Mouse (Mus musculus) heart, adult 18-20 months (tissue): ENCODE results near the gene Bcar3. TPM values are rescaled to one million over a fixed set of nuclear protein-coding genes. Genes with fewer than 3 reads are reported as not detected.

ENCODE experiments used
- DNase-seq, 2 experiments: peaks; one replicate each; pipeline ENCODE4 v3.0.0; 2021 to 2022; ENCODE audit warnings: mixed read lengths in 1 of 2
- total RNA-seq, 2 experiments: library from RNA; stranded (reverse); gene quantifications; 2 replicates each; pipeline ENCODE4 v1.2.3; 2021

Gene Bcar3
- total RNA-seq, 2 experiments from 2014 or later = 7.0 to 9.5 TPM

DNA sequence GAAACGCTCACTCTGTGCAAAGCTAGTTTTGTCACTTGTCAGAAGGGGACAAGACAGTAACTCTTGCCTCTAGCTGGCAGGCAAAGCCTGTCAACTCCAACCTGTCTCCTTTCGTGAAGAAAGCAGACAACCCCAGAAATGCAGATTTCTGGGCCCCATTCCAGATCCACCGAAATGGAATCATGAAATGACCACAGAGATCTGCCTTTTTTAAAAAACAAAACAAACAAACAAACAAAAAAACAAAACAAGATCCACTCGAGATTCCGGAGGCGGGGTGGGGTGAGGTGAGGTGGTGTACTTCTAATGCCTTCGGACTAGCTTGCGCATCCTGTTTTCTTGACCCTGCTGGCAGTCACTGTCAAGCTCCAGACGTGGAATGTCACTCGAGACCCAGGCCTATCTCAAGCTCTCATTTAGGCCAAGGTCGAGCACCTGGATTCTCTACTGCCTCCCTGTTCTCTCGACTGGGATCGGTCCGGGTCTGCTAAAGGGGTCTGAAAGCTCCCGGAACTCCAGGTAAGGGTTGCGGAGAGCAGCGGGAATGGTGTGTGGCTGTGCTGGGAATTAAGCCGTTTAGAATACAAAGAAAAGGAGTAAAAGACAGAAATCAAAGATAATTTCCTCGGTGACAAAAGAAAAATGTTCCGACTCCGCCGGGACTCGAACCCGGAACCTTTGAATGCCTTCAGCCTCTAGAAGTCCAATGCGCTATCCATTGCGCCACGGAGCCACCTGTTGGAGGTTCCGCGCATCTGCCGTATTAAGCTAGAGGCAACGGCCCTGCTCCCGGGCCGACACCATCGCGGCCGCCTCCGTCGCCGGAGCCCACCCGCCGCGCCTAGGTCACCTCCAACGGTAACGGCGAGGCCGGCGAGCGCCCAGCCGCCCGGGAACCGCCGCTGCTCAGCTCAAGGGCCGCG lies 1.4 kb upstream of the Bcar3 start:
- DNase-seq = peak; percentile 94 to 99

DNA sequence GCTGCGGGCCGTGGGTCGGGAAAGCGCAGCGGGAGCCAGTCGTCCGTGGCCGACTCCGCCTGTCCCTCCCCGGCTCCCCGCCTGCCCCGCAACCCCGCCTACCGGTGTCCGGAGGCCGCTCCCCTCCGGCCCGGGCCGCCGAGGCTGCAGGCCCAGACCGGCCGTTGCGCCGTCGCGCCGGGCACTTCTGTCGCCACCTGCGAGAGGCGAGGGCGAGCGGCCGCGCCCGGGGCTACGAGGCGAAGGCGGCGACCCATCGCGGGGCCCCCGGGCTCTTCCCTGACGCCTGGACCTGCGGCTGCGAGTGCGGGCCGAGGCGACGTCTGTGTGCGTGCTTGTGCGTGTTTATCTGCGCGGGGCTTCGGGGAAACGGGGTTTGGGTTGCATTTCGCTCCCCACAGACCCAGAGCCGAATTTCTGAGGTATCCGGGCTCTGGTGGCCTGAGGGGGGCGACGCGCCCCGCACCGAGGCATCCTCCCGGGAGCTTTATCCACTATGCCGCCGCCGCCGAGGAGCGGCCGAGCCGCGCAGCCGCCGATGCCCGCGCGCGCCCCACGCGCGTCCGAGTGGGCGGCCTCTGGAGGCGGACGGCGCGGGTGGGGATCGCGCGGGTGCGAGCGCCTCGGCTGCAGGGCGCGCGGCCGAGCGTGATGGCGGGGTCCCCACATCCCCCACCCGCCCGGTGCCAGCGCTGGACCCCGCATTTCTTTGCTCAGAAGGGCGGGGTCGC lies 548 bp upstream of the Bcar3 start:
- DNase-seq = peak in 1 of 2 experiments; percentile 92

DNA sequence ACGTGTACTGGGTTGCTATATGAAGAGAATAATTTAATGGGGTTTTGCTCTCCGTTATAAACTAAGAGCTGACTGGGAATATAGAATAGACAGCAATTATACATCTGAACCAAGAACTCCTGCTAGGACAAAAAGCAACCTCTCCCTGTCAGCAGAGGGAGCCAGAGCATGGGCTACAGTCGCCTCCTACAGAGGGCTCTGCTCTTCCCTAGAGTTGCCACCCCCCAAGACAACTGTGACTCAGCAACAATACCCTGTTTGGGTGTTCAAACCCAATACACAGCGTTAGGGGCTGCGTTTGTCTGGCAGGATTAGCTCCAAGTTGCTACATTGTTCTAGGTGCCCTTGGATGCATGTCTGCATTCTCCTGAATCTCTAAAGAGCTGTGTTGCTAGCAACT lies 1.6 kb downstream of the Bcar3 start:
- DNase-seq = peak; percentile 64

DNA sequence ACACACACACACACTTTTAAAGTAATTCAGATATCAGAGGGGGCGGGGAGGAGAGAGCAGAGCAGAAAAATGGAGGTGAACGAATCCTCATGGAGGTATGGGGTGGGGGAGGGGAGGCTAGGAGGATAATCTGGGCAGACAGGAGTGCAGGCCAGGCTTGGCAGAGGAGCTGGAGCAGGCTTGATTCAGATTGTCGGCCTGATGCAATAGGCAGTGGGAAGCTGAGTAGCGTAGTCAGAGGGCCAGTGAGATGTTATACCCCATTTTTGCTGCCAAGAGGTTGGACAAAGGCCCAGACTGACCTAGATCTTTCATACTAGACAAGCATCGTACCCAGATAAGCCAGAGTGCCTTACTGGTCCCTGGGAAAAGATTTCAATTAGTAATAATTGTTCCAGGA lies 3.0 kb downstream of the Bcar3 start:
- DNase-seq = peak; percentile 28 to 43

- DNase-seq = peak; percentile 42 to 73
These were observed 7.3 kb downstream of the Bcar3 start for GRCm38 (mm10) chr3:122300983-122301919.

DNA sequence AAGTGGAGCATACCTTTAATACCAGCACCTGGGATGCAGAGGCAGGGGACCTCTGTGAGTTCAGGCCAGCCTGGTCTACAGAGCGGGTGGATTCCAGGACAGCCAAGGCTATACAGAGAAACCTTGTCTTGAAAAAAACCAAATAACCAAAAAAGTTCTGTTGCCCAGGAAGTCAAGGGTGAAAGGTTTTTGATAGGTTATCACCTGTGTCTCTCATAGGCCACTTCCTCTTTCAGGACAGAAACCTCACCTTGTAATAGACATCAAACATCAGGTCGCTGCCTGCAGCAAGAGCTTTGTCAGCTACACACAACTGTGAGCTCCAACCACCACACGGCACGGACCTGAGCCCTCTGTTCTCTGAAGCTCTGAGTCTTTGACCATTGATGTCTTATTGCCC lies 10.6 kb downstream of the Bcar3 start:
- no peak for DNase-seq

GRCm38 (mm10) chr3:122307894-122308671 lies 14.1 kb downstream of the Bcar3 start:
- no peak for DNase-seq

- no peak for DNase-seq
These were observed 15.0 kb downstream of the Bcar3 start for GRCm38 (mm10) chr3:122308981-122309380.

DNA sequence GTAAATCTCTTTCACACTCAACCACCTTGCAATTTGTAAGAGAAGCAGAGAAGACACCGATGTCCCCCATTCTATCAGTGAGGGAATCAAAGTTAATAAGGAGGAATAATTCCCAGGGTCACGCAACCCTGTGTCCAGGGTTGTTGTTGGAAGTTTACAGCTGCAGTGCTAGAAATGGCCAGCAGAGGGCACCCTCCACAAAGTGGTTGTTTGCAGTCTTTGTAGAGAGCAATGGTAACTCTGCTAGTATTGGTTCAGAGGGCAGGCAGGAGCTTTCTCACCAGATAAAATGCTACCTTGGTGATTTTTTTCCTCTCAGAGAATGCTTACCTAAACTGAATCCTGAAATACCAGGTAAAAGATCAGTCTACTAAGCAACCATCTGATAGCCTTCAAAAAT lies 18.1 kb downstream of the Bcar3 start:
- DNase-seq = peak; percentile 74 to 96

- peak; percentile 30 to 54 for DNase-seq
These were observed 19.1 kb downstream of the Bcar3 start for GRCm38 (mm10) chr3:122312936-122313629.

GRCm38 (mm10) chr3:122313936-122314335 lies 20.0 kb downstream of the Bcar3 start:
- DNase-seq = no peak

GRCm38 (mm10) chr3:122316621-122317020 lies 22.7 kb downstream of the Bcar3 start:
- DNase-seq = no peak

DNA sequence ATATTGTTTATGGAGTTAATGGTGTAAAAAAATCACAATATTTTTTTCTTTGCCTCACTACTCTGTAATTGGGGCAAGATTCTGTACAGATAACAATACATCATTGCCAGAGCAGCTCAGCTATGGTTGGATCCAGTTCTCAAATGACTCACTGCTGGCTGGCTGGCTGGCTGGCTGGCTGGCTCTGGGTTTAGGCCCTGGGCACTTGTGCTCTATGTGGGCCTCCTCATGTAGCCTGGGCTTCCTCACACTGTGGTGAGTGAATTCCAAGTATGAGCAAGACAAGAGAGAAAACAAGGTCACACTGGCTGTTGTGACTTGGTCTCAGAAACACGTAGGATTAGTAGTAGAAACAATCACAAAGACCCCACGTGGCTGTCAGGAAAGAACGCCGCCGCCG lies 23.4 kb downstream of the Bcar3 start:
- no peak for DNase-seq

- no peak for DNase-seq
These were observed 28.3 kb downstream of the Bcar3 start for GRCm38 (mm10) chr3:122322226-122322625.

GRCm38 (mm10) chr3:122323841-122324240 lies 29.9 kb downstream of the Bcar3 start:
- no peak for DNase-seq

- no peak for DNase-seq
These were observed 30.6 kb downstream of the Bcar3 start for GRCm38 (mm10) chr3:122324528-122324927.

DNA sequence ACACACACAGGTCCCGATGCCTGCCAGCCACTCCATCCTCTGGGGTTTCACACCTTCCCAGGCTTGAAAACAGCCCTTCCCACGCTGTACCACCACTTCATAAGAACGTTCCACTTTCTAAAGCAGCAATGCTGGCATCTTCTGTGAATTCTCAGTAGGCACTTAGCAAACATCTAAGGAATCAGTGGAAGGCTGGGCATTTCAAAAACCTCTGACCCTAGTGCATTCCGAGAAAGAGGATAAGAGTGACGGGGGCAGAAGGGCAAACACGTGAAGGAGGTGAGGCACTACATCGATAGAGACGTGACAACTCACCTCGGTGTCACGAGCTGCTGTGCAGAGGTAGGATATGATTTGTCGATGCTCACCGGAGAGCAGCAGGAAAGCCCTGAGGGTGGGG lies 36.5 kb downstream of the Bcar3 start:
- DNase-seq = no peak

- DNase-seq = peak in 1 of 2 experiments; percentile 41
These were observed 39.6 kb downstream of the Bcar3 start for GRCm38 (mm10) chr3:122333493-122333892.

- DNase-seq = peak; percentile 28 to 30
These were observed 40.0 kb downstream of the Bcar3 start for GRCm38 (mm10) chr3:122333902-122334301.

GRCm38 (mm10) chr3:122334375-122334774 lies 40.4 kb downstream of the Bcar3 start:
- DNase-seq = no peak

DNA sequence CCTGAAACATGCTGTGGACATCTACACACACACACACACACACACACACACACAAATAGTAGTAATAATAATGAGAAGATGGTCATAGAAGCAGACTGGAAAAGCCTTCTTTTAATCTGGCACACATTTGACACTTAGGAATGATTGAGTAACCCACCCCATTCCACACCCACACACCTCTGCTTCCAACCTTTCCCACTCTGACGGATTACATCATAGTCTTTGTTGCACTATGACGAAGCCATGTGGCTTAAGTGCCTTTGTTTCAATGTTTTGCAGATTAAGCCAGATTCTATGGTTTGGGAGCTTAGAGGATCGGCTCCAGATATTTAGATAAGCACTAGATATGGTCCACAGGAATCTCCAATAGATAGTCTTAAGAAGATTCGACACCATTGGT lies 42.1 kb downstream of the Bcar3 start:
- DNase-seq = no peak
